Mouse (Mus musculus) telencephalon, adult 2 months (tissue): ENCODE results near the gene Twsg1.

ENCODE experiments used
- DNase-seq: peaks from one replicate; pipeline ENCODE4 v3.0.0-alpha.2; 2011; ENCODE audit warnings: low read depth, low spot score

The Twsg1 gene

DNA sequence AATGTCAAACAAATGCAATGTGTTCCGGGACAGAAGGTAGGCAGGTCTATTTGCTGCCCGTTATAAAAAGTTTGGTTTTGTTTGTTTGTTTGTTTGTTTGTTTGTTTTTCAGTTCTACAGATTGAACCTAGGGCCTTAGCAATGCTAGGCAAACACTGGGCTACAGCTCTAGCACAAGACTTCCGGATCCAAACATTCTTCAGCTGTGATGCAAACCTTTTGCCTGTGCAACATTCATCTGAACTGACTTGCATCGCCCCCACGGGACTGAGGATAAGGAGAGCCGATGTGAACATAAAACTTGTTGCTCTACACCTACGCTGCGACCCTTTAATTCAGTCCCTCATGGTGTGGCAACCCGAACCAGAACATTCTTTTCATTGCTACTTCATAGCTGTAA lies 64.5 kb downstream of the Twsg1 start:
- DNase-seq, result no peak

DNA sequence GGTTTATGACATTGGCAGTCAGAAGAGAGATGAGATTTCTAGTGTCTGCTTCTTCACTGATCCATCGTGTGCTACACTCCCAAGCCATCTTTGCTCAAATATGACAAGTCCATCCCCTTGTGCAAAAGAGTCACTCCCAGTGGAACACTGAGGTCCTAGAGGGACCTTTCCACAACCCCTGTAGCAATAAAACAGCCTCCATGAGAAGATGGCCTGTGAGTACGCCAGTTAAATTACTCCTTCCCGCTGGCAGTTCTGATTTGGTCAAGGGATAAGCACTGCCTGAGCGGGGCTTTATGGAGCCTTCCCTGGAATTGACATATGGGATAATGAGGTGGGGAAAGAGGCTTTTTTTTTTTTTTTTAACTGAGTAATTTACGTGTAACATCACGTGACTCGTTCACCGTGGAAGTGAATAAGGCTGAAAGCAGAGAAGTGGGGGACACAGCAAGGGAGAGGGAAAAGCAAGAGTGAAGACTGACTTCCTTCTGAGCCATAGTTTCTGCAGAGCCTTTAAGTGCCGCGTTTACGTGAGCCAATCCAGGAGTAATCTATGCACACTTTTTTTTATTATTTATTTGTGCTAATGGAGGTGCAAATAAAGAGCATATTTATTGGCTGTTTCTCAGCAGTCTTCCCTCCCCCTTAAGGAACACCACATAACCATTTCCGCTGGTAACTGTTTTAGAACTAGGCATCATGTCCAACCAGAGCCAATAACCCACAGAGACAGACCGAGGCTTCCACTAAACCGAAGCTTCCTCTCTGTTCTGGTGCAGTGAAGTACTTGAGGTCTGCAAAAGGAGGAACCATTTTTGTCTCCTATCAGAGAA lies 65.1 kb downstream of the Twsg1 start, which contains the start of gene Ralbp1:
Gene Ralbp1, minus strand, starts transcription at position 102 of the 833 bp plus-strand sequence.
- peak; percentile 80 for DNase-seq

DNA sequence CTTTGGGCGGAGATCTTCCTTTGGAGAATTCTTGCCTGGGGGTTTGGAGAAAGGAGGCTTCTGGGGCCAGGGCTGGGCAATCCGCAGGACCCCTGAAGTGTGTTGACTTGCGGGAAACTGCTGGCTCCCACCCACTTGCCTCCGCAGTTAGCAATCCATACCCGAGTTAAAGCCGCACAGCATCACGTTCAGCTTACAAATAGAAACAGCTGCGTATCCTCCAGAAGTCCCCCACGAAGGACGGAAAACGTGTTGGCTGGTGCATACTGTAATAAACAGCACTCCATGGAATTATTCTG lies 65.7 kb downstream of the Twsg1 start:
- no peak for DNase-seq

DNA sequence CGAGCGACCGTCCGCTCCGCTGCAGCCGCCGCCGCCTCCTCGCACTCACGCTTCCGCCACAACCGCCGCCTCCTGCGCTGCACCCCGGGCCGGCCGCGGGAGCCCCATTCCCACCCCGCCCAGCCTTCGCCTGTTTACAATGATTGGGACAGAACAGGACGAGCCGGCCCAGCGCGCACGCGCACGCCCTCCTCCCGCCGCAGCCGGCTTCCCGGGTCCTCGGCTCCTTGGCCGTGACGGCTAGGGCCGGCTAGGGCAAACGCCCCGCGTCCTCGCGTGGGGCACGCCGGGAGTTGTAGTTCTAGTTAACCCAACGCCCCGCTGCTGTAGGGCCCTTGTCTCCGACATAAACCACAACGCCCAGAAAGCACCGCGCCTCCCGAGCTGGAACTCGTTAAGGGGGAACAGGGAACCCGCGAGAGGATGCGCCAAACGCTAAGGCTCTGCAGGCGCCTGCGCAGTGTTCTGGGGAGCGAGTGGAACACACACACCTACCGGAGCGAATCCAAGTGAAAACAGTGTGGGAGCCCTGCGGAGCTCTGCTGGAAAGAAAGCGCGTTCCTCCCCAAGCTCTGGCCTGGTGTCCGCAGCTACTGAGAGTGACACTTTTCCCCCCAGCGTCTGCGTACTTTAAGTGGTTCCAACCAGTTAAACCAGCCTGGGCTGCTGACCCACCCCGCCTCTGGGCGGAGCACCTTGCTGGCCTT lies 66.2 kb downstream of the Twsg1 start:
- DNase-seq, result peak; percentile 99

DNA sequence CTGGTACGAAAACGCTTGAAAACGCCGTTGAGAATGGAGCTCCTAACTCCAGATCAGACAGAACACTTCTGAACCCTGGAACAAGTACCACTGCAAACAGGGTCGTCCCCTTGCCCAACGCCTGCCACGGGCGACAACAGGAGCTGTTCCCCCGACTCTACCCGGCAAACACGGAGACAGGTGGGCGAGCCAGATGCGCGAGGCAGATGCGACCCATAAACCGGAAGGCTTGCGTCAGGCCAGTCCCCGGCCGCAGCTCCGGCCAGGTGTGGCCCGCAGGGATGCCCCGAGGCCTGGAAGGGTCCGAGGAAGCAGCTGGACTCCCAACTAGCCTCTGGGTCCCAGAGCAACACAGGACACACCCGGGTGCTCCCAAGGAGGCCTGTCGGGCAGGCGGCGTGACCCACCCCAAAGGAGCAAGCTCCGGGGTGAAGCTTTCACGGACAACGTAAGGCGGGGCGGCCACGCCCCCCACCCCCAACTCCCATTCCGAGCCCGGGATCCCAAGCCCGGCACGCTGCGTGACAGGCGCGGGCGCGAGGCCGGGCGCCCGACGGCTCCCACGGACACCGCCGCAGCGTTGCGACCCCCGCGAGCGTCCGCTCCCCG lies 66.9 kb downstream of the Twsg1 start:
- no peak for DNase-seq

DNA sequence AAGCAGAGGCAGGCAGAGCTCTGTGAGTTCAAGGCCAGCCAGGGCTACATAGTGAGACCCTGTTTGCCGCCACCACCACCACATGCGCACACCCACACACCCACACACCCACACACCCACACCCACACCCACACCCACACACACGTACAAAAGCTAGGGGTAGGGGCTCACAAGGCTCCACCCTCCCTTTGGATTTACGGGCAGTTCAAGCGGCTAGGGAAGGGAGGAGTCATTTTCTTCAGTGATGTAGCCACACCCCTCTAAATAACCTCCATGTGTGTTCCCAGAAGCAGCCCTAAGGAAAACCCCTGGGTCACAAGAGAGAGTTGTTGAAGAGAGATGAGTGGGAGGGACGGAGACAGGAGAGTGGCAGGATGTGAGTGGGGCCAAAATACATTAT lies 74.0 kb downstream of the Twsg1 start:
- DNase-seq, result no peak

DNA sequence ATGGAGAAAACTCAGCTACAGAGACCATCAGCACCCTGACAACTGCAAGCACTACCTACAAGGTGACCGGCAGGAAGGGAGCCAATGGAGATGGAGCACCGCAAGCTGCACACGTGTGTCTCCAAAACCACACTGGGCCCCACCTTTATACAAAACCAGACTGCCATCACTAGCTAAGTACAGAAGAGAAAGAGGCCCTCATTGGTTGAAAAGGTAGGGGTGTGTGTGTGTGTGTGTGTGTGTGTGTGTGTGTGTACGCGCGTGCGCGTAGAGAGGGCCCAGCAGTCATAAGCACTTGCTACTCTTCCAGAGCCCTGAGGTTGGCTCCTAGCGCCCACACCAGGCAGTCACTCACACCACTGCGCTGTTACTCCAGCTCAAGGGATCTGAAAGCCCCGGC lies 77.2 kb downstream of the Twsg1 start:
- no peak for DNase-seq

DNA sequence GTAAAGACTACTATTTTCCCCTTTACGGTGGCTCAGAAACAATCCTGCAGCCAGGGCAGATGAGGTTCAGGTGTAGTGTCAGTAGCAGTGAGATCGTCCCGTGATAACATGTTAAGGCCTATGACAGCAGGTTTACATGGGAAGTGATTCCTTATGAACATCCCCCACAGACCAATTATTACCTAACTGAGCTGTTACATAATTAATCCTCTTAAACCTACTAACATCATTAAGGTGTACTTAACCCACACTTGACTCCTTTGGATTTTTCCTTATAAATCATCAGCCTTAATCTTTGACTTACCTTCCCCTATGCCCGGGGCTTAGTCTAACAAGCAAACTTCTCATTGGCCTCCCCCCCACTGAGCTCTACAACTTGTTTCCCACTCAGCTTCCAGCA lies 77.9 kb downstream of the Twsg1 start:
- DNase-seq, result no peak

DNA sequence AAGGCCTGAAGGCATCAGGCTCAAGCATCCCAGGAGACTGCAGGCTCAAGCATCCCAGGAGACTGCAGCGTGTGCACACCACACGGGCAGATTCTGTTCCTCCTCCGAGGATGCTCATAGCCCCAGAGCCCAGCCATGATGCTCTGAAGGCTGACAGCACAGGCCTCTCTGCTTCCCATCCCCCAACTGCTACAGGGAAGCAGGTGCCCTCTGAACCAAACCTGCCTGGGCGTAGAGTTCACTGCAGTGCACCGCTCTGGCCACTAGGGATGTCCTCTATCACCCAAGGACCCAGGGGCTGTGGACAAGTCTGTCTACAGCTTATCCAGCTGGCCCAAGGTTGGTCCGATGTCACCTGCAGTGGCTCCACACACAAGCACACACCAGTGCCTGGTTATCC lies 78.4 kb downstream of the Twsg1 start:
- DNase-seq, result no peak

DNA sequence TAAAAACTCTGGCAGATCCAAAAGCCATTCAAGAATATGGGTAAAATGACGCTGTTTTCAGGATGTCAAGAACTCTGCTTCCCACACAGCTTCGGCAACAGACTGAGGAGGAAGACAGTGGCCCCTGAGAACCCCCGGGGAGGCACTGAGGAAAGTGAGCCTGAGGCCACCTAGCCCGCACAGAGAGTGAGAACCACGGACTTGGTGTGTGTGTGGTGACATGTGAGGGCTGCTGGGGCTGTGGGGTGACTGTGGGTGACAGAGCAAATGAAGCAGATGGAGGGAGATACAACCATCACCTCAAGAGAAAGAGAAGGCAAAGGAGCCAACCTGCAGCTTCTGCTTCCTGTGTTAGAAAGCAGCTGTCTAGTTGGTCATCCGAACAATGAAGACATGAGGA lies 79.0 kb downstream of the Twsg1 start:
- no peak for DNase-seq
